Mouse (Mus musculus) forelimb bud, embryonic 11.5 days (tissue): ENCODE results near the gene D5Ertd579e.
A peak's percentile ranks its signal among the peaks of the same experiment; 100 is the strongest.

ENCODE experiments used
- DNase-seq: peaks from one replicate; pipeline ENCODE4 v3.0.0-alpha.2; 2012; ENCODE audit warnings: low read depth, low spot score

The D5Ertd579e gene

DNA sequence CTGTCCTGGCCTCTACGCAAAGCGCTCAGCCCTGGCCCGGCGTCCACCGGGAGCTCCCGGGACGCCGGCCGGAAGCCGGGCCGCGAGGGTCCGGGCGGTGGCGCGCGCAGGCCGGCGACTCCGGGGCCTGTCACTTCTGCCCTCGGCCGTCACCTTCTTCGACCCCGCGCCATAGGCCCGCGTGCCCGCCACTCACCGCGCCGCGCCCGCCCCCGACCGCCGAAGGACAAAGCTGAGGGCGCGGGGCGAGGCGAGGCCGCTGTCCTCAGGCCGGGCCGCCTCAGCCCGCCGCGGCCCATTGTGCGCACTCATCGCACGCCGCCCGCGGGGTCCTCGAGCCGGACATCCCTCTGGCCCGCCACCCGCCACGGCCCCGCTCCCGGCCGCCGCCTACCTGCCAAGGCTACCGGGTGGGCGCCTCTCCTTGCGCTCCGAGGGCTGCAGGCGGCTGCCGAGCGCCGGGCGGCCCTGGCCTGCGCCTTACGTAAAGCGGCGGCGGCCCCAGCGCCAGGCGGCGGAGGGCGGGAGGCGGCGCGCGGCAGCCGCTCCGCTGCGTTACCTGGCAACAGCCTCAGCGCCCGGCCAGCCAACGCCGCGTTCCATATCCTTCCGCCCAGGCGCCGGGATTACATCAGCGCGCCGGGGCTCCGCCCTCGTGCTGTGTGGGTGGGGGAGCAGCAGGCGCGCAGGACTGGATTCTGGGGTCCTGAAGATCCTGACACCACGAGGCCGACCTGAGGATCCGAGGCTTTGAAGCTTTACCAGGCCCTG lies at the start of gene D5Ertd579e:
D5Ertd579e (minus strand) TSS at position 564 of the 771 bp plus-strand sequence.
- peak; percentile 92 for DNase-seq

DNA sequence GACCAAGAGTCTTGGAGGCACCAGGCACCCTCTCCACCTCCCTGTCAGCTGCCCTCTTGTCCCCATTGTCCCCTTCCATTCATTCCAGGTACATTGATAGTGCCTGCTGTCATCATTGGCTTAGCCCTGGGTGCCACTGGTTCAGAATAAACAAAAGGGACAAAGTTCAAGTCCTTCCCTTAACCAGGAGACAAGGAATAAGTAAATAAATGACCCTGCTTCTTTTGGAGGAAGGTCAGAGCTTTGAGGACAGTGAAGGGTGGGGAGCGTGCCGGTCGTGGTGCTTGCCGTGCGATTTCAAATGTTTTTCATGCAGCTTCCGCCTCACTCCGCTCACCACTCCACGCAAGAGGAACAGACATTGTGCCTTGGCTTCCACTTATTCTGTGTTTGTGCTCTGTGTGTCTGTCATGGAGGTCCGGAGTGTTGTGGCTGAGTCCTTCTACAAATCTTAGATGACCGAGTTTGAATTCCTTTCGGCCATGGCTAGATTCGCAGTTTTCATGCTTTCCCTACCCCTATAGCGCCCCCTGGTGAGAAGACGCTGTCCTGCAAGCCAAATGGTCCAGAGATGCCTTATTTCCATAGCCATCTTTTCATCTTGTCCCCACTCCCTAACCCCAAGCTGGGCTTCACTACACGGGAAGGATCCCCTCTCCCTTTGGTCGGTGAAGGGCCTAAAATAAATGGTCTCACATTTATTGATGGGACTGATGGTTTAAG lies 46.5 kb upstream of the D5Ertd579e start:
- DNase-seq = peak; percentile 75

DNA sequence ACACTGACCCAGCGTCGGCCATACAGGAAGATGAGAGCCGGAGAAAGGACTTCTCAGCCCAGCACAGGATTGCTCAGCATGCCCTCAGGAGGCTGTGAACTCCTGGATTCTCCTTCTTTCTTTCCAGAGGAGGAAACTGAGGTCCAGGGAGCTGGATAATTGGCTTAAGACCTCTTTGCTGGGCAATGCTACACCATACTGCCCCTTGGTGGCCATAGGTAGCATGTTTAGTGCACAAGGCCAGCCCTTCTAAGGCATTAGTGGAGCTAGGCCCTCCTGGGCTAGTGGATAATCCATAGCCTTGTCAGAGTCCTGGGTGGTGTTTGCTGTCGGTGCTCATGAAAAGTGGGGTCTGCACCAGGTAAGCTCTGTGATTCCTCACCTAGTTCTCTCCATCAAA lies 44.0 kb upstream of the D5Ertd579e start:
- DNase-seq = no peak

DNA sequence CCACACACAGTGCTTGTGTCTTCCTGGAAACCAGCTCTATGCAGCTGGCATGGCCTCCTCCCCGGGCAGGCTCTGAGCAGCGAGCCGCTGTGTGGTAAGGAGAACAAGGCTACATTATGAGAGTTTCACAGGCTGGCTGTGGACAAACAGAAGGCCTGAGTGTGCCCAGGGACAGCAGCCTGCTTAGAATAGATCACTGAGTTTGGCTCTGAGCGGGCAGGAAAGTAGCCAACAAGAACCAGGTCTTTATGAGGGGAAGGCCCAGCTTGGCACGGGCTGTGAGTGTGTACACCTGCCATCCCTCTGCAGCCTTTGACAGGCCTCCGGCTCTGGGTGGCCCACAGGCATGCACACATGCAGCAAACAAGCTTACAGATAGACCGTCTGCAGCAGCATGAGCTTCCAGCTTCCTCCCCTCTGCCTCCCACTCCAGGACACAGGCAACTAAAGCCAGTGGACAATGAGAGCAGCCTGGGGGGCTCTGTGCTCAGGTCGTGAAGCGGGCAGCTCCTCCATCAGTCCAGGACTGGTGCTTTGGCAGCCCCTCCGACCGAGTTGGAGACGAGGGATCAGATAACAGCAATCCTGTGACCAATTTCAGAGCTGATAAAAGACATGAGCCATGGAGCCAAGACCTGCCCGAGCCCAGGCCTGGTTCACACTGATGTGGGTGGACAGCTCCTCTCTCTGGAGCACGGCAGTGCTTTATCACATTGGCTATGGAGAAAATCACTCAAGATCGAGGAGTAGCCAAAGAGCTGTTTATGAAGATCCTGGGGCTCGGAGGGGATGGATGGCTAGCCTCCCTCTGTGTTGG lies 43.2 kb upstream of the D5Ertd579e start:
- DNase-seq = no peak

DNA sequence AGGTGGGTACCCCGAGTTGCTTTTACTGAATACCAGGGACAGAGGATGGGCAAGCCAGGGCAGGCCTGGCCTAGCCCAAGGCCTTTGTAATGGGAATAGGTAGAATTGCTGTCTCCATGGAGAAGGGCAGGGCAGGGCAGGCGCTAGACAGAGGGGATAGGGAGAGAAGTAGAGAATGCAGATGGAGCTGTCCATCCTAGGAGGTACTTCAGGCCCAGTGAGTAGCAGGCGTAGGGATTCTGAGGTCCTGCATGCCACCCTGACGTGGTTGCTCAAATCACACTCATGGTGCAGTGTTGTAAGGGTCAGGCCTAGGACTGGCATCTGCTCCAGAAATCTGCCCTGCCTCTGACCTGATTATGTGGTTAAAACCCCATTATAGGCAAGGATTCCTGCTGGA lies 41.9 kb upstream of the D5Ertd579e start:
- no peak for DNase-seq

DNA sequence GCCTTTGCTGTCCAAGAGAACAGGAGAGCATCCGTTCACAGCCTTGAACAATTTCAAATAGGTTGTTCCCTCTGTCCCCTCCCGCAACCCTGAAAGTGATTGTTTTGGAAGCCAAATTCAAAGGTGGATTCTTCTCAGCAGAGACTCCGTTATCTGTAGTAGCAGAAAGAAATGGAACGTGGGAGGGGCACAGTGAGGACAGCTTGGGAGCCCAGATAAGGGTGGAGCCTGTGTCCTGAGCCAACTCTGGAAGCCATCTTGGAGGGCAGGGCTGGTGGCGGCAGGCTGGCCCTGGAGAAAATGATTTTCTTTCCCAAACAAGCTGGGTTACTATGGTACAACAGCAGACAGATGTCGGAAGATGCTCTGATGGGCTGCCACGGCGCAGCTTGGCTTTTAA lies 40.2 kb upstream of the D5Ertd579e start:
- DNase-seq = no peak

DNA sequence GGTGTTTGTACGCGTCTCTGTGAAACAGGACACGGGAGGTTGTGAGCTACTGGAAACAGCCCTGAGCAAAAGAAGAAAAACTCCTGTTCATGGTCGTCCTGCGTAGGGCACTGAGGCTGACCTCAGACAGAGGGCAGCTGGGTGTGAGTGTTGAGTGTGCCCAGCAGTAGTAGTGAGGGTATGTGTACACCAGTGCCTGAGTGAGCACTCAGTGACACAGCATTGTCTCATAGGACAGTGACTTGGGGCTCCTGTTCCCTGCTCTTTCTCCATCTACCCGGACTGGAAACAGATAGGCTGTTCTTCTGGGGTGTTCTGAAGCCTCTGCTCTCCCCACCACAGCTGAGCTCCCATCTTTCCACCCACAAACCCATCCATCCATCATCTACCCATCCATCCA lies 39.3 kb upstream of the D5Ertd579e start:
- DNase-seq = no peak

DNA sequence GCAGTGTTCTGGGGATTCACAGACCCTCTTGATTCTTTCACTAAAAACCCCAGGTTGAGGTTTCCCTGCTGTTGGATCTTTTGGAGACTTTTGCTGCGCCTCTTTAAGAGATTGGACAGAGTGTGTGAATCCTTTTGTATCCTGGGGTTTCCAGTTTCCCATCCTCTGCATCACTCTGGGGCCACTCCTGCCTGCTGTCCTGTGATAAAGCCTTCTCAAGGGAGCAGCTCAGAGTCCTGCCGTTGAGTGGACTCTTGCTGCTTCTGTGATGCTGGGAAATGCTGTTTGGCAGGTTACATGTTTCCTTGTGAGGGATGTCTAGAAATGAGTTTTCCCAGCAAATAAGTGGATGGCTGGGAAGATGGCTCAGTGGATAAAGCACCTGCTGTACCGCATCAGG lies 37.6 kb upstream of the D5Ertd579e start:
- DNase-seq = no peak

DNA sequence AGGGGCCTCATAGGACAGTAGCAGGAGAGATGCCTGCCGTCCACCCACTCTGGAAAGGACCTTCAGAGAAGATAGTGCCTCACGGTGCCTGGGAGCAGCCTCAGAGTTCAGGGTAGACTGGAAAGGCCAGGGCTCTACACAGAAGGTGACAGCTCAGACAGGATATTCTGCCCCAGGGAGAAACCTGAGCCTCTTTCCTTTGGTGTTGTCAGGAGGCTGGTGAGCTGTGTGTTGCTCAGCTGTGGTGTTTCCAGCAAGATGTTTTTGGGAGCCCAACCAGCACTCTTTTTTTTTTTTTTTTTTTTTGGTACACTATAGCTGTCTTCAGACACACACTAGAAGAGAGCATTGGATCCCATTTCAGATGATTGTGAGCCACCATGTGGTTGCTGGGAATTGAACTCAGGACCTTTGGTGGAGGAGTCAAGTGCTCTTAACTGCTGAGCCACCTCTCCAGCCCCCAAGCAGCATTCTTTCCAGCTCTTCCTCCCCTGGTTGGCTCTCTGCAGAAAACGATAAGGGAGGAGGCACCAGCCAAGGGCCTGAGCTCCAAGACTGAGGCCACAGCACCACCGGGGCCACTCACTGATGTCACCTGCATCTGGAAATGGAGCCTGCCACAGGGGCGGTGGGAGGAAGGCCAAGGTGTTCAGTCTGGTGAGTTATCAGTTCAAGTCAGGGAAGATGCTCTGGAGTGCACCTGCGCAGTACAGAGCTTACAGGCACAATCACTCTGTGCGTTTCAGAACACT lies 36.3 kb upstream of the D5Ertd579e start:
- no peak for DNase-seq

DNA sequence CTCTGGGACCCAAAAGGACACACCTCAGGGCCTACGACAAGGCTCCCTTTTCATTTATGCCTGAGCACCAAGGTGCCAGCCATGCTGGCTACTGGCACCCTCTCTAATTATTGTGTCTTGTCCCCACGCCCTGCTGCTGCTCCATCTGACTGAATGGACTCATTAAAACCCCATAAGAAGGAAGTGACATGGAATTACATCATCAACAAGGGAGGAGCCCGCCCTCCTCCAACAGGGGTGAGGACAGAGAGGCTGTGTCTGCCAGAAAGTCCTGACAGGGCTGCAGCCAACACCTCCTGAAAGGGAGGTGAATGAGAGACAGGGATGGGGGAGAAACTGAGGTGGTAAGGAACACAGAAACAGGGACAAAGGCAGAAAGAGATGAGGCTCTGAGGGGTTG lies 34.9 kb upstream of the D5Ertd579e start:
- no peak for DNase-seq

DNA sequence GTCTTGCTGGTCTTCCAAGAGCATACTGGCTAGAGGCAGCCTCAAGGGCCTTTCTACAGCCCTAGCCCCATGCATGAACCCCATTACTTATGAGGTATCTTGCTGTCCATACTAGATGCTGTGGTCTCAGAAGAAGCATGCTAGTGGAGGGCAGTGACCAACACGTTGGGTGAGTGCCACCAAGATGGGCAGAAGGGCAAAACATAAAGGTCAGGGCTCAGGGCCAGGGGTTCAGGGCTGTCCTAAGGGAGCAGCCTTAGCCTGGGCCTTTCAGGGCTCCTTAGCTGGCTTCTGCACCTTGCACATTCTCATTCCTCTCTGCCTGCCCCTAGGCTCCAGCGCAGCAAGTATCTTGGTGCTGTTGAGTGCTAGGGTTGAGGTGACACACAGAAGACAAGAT lies 34.1 kb upstream of the D5Ertd579e start:
- no peak for DNase-seq

DNA sequence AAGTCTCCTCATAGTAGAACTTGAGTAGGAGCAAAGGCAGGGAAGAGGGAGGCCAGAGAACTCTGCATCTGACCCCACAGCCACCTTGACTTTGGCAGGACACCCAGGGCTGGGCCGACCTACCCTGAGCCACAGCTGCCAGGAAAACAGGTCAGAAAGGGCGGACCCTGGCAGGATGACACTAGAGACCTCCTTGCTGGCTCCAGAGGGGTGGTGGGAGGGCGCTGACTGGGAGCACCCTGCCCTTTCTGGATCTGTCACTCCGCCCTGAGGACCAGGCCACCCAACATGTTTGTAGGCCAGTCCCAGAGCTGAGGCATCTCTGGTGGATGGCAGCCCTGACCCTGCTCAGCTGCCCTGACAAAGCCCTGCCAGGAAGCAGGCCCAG lies 33.3 kb upstream of the D5Ertd579e start:
- DNase-seq = no peak

DNA sequence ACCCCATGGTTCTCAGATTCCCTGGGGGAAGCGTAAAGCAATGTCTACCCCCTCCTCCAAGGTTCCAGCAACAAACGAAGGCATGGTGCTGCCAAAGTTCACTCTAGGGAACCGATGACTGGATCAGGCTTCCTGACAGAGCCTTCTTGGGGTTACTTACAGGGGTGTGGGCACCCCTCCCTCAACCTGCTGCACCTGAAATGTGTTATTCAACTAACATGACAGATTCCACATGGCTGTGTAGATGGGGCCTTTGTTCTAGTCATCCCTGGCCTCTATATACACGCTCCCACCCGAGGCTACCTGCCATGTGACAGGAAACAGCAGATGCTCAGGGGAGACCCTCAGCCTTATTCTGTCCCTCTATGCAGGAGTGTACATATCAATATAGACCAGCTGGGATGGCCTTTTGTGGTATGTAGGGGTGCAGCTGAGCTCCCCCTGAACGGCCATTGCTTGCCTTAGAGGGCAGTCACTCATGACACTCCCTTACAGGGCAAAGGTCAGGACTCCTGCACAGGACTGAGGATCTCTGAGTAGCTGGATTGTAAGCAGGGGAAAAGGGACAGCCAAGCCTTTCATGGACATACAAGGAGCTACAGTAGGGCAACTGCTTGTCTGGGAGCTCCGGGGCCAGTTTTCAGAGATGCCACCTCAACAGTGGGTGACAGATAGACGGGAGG lies 32.7 kb upstream of the D5Ertd579e start:
- no peak for DNase-seq

DNA sequence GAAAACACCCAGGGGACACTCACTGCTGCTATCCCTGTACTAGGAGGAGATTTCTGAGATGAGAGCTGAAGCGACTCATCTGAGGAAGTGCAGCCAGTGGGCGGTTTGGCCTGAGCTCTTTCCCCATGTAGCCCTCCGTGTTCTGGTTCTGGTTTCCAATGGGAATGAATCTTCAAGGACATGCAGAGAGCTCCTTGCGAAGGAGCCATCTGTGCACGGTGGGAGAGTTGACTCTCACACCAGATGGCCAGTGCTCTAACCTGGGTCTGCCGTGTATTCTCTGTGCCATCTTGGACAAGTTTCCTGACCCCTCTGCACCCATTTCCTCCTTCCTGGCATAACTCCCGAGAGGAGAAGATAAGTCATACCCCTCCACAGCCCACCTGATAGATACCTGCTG lies 32.0 kb upstream of the D5Ertd579e start:
- no peak for DNase-seq

DNA sequence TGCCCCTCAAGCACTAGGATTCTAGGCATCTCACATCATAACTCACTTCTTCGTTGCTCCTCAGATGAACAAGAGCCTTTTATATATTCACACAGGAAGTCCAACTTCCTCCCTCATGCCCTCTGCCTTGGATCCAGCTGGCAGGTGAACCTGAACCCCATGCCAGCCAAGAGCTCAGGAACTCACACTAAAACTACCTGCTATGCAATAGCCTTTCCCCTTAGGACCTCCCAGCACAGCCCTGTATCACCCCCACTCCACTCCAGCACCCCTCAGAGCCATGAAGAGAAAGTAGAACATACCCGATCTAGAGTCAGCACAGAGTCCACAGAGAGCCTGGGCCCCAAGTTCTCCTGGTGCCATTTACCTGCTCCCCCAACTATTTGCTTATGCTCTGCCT lies 31.3 kb upstream of the D5Ertd579e start:
- no peak for DNase-seq

DNA sequence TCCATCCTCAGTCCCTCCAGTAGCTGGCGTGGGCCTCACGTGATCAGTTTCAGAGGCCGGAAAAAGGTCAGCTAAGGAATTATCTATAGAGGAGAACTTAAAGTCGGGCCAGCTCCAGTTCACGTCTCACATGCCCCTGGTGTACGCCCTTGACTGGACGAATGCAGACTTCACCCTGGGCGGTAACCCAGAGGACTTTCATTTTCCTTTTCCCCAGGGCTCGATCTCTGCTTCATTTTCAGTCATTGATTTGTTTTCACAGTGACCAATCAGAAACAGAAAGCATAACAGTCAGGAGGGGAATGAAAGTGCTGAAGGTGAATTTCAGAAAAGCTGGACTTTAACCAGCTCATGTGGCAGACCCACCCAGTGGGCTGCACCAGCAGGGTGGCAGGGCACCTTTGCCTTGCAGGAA lies 30.6 kb upstream of the D5Ertd579e start:
- no peak for DNase-seq

DNA sequence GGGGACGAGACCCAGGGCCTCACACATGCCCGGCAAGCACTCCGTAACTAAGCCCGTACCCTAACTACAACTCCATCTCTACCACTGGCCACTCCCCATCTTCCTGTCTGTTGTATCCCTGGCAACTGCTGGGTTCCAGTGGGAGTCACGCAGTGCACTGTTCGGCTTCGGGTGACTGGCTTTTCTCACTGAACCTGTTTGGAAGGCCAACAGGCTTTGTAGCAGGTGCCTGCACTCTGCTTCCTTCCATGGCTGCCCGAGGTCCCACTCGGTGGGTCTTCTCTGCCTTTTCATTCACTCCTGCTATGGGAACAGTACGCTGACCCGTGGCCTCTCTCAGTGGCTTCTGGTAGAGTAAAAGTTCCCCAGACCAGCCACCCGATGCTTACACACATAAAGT lies 30.0 kb upstream of the D5Ertd579e start:
- no peak for DNase-seq

DNA sequence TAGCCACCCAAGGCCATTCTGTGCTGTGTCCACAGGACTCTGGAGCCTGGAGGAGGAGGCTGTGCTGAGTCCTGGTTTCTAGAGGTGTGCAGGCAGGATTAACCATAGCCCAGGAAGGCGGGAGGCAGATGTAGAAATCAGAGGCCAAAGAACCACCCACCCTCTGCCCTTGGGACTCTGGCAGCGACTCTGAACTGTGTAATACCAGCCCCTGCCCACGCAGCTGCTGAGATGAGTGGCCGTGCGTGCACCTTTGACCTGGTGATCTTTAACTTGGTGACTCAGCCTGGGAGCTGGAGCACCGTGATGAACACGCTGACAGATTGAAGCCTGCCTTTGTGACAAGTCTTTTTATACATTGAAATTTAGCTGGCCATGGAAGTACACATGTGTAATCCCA lies 28.4 kb upstream of the D5Ertd579e start:
- DNase-seq = no peak

DNA sequence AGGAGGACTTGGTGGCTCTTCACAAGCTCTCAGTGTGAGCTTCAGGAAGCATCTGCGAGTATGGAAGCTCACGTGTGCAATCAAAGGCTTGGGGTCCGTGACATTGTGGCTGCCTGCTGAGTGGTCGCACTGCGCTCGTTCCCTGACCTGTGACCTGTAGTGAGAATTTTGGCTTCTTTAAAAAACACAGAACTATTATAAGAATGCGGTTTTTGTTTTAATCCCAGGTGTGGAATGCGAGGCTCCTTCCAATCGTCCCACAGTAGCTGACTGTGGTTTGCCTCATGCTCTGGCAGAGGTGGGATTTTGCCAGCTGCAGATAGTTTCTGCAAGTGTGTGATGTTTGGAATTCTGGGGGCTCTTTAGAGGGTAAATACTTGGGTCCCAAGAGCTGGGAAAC lies 27.5 kb upstream of the D5Ertd579e start:
- no peak for DNase-seq

DNA sequence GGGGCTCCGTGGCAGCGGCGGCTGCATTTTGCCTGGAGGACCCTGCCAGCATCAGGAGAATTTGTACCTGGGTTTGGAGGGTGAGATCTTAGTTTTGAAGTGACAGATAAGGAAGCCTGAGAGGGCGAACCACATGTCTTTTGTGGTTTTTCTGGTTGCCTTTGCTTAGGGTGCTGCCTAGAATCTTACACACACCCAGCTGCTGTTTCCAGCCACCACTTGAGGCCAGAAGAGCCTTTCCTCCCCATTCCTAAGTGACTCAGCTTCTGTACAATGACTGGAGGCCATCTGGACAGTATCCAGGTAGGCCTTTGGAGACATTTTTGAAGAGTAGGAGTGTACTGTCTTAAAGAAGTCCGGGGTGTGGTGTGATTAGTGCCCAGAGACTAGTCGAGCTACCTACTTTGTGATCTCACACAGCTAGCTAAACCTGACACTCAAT lies 26.6 kb upstream of the D5Ertd579e start:
- no peak for DNase-seq
